Mouse (Mus musculus) MEL (cell line): ENCODE measurements around the gene Cnpy2.
"Not testable (repeated sequence)": the region's sequence is repeated elsewhere in the genome, so short reads cannot be mapped to it uniquely, and the experiment has no call there.

Experiments used
- CTCF ChIP-seq, 3 experiments: IDR thresholded peaks in 2 of 3; conservative IDR thresholded peaks in 1 of 3; 2 replicates each; pipeline ENCODE4 v1.5.1; 2011 to 2012; ENCODE audit warnings: low read length in 3 of 3, low read depth in 2 of 3, mild to moderate bottlenecking in 2 of 3, improper control_type of control experiment in 1 of 3, inconsistent platforms in 1 of 3, mixed read lengths in 1 of 3, moderate library complexity in 1 of 3; ENCODE audit not compliant: control insufficient read depth in 1 of 3, insufficient read depth in 1 of 3, poor library complexity in 1 of 3, severe bottlenecking in 1 of 3
- EP300 ChIP-seq, 2 experiments: IDR thresholded peaks; 2 replicates each; pipeline ENCODE4 v1.6.1; 2011; ENCODE audit warnings: improper control_type of control experiment in 2 of 2, low read length in 2 of 2, low read depth in 1 of 2, mild to moderate bottlenecking in 1 of 2
- ETS1 ChIP-seq: IDR thresholded peaks from 2 replicates; pipeline ENCODE4 v1.6.1; 2012; ENCODE audit warnings: low read depth, mild to moderate bottlenecking, inconsistent platforms, low read length, improper control_type of control experiment, moderate library complexity
- KAT2A ChIP-seq: conservative IDR thresholded peaks from 2 replicates; pipeline ENCODE4 v1.6.1; 2012; ENCODE audit warnings: low read depth, low read length, improper control_type of control experiment, inconsistent platforms
- MEF2A ChIP-seq: IDR thresholded peaks from 2 replicates; pipeline ENCODE4 v1.6.1; 2014; ENCODE audit warnings: low read depth, mild to moderate bottlenecking, inconsistent platforms, low read length, improper control_type of control experiment; ENCODE audit not compliant: poor library complexity, insufficient replicate concordance, severe bottlenecking; ENCODE audit errors: extremely low read depth
- MXI1 ChIP-seq: IDR thresholded peaks from 2 replicates; pipeline ENCODE4 v1.6.1; 2011; ENCODE audit warnings: mild to moderate bottlenecking, low read depth, low read length, improper control_type of control experiment
- MYC ChIP-seq: IDR thresholded peaks from 2 replicates; pipeline ENCODE4 v1.6.1; 2011; ENCODE audit warnings: low read depth, mild to moderate bottlenecking, low read length, improper control_type of control experiment, moderate library complexity
- POLR2A ChIP-seq, 2 experiments: IDR thresholded peaks; 2 replicates each; pipeline ENCODE4 v1.6.1; 2011 to 2012; ENCODE audit warnings: low read length in 2 of 2, mild to moderate bottlenecking in 2 of 2, control low read depth in 1 of 2, improper control_type of control experiment in 1 of 2, low read depth in 1 of 2, moderate library complexity in 1 of 2; ENCODE audit not compliant: control insufficient read depth in 1 of 2, insufficient read depth in 1 of 2, poor library complexity in 1 of 2
- RCOR1 ChIP-seq: IDR thresholded peaks from 2 replicates; pipeline ENCODE4 v1.6.1; 2012; ENCODE audit warnings: low read depth, mild to moderate bottlenecking, inconsistent platforms, low read length, improper control_type of control experiment
- TAL1 ChIP-seq: IDR thresholded peaks from 2 replicates; pipeline ENCODE4 v1.6.1; 2012; ENCODE audit warnings: mild to moderate bottlenecking, inconsistent platforms, low read length, moderate library complexity, mixed read lengths
- TBP ChIP-seq: IDR thresholded peaks from 2 replicates; pipeline ENCODE4 v1.8.0; 2011; ENCODE audit warnings: low read depth, low read length, improper control_type of control experiment
- USF1 ChIP-seq: IDR thresholded peaks from 2 replicates; pipeline ENCODE4 v1.6.1; 2014; ENCODE audit warnings: low read depth, mild to moderate bottlenecking, inconsistent platforms, low read length, improper control_type of control experiment, moderate library complexity
- ZC3H11A ChIP-seq: IDR thresholded peaks from 2 replicates; pipeline ENCODE4 v1.6.1; 2012; ENCODE audit warnings: low read depth, mild to moderate bottlenecking, inconsistent platforms, low read length, improper control_type of control experiment
- ZMIZ1 ChIP-seq: IDR thresholded peaks from 2 replicates; pipeline ENCODE4 v1.6.1; 2012; ENCODE audit warnings: low read depth, mild to moderate bottlenecking, inconsistent platforms, low read length, improper control_type of control experiment, moderate library complexity

GRCm38 (mm10) chr10:128290594-128290993 lies 31.7 kb upstream of the Cnpy2 start:
- not testable (repeated sequence) for TF ChIP-seq ZMIZ1; TAL1; MYC; RCOR1; ETS1; KAT2A; POLR2A (IDR thresholded peaks at IDR 0.05; ENCODE audit: control insufficient read depth in 1 of 2, insufficient read depth in 1 of 2, low read depth in 1 of 2, low read length in 2 of 2, poor library complexity in 1 of 2); MXI1; TBP; CTCF (IDR thresholded peaks at IDR 0.05 in 2 of 3, conservative IDR thresholded peaks at IDR 0.05 in 1 of 3; ENCODE audit: control insufficient read depth in 1 of 3, insufficient read depth in 1 of 3, low read depth in 2 of 3, low read length in 3 of 3, poor library complexity in 1 of 3, severe bottlenecking in 1 of 3); MEF2A; EP300 (IDR thresholded peaks at IDR 0.05; ENCODE audit: low read depth in 1 of 2, low read length in 2 of 2); USF1; ZC3H11A
